In the genomic region with DNA sequence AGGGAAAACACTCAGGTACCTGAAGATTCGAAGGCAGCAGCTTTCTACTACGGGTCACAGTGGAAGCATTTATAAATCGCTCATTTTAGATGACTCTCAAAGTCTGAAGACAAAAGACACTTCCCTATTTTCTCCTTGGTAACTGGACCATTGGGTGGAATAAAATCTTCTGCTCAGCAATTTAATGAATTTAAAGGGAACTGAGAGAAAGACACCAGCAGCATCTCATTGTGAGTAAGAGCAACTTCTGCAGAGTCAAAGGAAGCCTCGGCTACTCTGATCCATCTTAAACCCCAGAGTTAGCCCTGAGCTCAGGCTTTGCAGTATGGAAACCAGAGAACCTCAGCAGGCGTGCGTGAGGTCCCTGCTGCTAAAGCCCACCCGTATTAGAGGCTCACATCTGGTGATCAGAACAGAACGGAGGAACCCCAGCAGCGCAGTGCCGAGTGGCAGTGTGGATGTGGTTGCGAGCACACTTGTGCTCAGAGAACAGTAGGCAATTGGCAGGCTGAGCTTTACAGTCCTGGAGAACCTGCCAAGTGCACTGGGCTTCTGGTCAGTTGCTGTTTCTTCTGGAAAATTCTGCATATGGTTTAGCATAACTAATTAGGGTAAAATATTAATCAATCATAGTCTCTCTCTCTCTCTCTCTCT, we compare ENCODE assay signal across 10 mouse cellular contexts.
A peak's percentile ranks its signal among the peaks of the same experiment; 100 is the strongest.
DNase-seq lines count a peak whose midpoint lies in the region; ATAC-seq and TF ChIP-seq lines count a peak whose summit lies in the region.
"Had no signal": no experiment of that assay in that cellular context is flagged by ENCODE, and none has a peak within 500 bp of the region (broad histone marks: within the 10 kb centered on the region; RNA-seq: fewer than 3 reads in every experiment).

No protein-coding gene starts in this region.

- TF ChIP-seq CTCF in lung, adult 2 months (IDR thresholded peaks at IDR 0.05; ENCODE audit: insufficient read depth, low read length): no peak

- 72% methylated on average over 11 of the region's 11 CpGs for WGBS in hindbrain, embryonic 15.5 days
- WGBS in hindbrain, embryonic 10.5 days: 68% methylated on average over 11 of the region's 11 CpGs
- 83% methylated on average over 11 of the region's 11 CpGs for WGBS in kidney, embryonic 16.5 days
- WGBS in lung, adult 2 months: 75% methylated on average over 11 of the region's 11 CpGs

- H3K4me1 ChIP-seq in hindbrain, embryonic 15.5 days (replicated peaks): peaks cover 17% of the 10 kb centered on the region; the same call in 1 of the 2 replicates
- no peaks in the 10 kb centered on the region for H3K4me1 ChIP-seq in hindbrain, embryonic 10.5 days (replicated peaks)
- H3K4me1 ChIP-seq in kidney, embryonic 16.5 days (ENCODE audit: insufficient read depth, low read length): peaks cover 15% of the 10 kb centered on the region
- H3K4me1 ChIP-seq in lung, adult 2 months (ENCODE audit: control insufficient read depth, insufficient read depth, low read length): peaks cover 9% of the 10 kb centered on the region

- ATAC-seq in hindbrain, embryonic 15.5 days (ENCODE audit: low FRiP score, low read depth): peak; percentile 60; the same call in 1 of the 2 replicates
- ATAC-seq in kidney, embryonic 16.5 days (ENCODE audit: low FRiP score, low TSS enrichment): 0 out of 2 replicates have a peak, but pooled peaks have one; percentile 55
- peak; percentile 57; the same call in 1 of the 2 replicates for ATAC-seq in monocyte, adult 5-6 weeks (replicated peaks; ENCODE audit: insufficient number of reproducible peaks, low FRiP score, low TSS enrichment, poor library complexity, severe bottlenecking)

- no peaks in the 10 kb centered on the region for H3K9me3 ChIP-seq in hindbrain, embryonic 15.5 days
- no peaks in the 10 kb centered on the region for H3K9me3 ChIP-seq in hindbrain, embryonic 10.5 days
- H3K9me3 ChIP-seq in kidney, embryonic 16.5 days (ENCODE audit: low read length): no peaks in the 10 kb centered on the region
- H3K9me3 ChIP-seq: megakaryocyte, embryonic 14.5 days had no signal

- no peaks in the 10 kb centered on the region for H3K36me3 ChIP-seq in hindbrain, embryonic 15.5 days
- H3K36me3 ChIP-seq in hindbrain, embryonic 10.5 days: no peaks in the 10 kb centered on the region
- no peaks in the 10 kb centered on the region for H3K36me3 ChIP-seq in kidney, embryonic 16.5 days (ENCODE audit: insufficient read depth, low read length)

- H3K4me3 ChIP-seq in hindbrain, embryonic 15.5 days: no peak overlapping the region
- no peak overlapping the region for H3K4me3 ChIP-seq in hindbrain, embryonic 10.5 days
- no peak overlapping the region for H3K4me3 ChIP-seq in kidney, embryonic 16.5 days (ENCODE audit: low read length)
- H3K4me3 ChIP-seq in lung, adult 2 months (replicated peaks; ENCODE audit: extremely low read depth, low read depth, low read length): no peak overlapping the region
- H3K4me3 ChIP-seq: erythroblast, embryonic 14.5 days; megakaryocyte, embryonic 14.5 days had no signal

- no peaks in the 10 kb centered on the region for H3K27me3 ChIP-seq in hindbrain, embryonic 15.5 days
- H3K27me3 ChIP-seq in hindbrain, embryonic 10.5 days (ENCODE audit: insufficient read depth, poor library complexity, severe bottlenecking): no peaks in the 10 kb centered on the region
- no peaks in the 10 kb centered on the region for H3K27me3 ChIP-seq in kidney, embryonic 16.5 days (ENCODE audit: insufficient read depth, low read length)
- H3K27me3 ChIP-seq: megakaryocyte, embryonic 14.5 days had no signal

- no peak for TF ChIP-seq POLR2A in lung, adult 2 months (IDR thresholded peaks at IDR 0.05; ENCODE audit: borderline replicate concordance, extremely low read depth, low read depth, low read length)

- H3K27ac ChIP-seq in hindbrain, embryonic 15.5 days (replicated peaks): no peak overlapping the region
- no peak overlapping the region for H3K27ac ChIP-seq in hindbrain, embryonic 10.5 days
- H3K27ac ChIP-seq in kidney, embryonic 16.5 days (ENCODE audit: low read length): no peak overlapping the region

- no peak overlapping the region for H3K9ac ChIP-seq in hindbrain, embryonic 15.5 days
- no peak overlapping the region for H3K9ac ChIP-seq in kidney, embryonic 16.5 days (replicated peaks; ENCODE audit: low read length)

- no peak overlapping the region for H3K4me2 ChIP-seq in hindbrain, embryonic 15.5 days
- no peak overlapping the region for H3K4me2 ChIP-seq in kidney, embryonic 16.5 days (replicated peaks; ENCODE audit: low read depth, low read length)

- DNase-seq in hindbrain, embryonic 10.5 days (ENCODE audit: low spot score): no peak
- DNase-seq in right cerebral cortex, adult 18-20 months: peak; percentile 20
- no peak for DNase-seq in right cerebral cortex, postnatal 14 days
- no peak for DNase-seq in lung, adult 2 months
- DNase-seq: liver had no signal
